Mouse (Mus musculus): Measurements from ENCODE around the gene Gm8212. TPM values are rescaled to one million over a fixed set of nuclear protein-coding genes. Genes with fewer than 3 reads are reported as not detected.
"Not testable (repeated sequence)": the region's sequence is repeated elsewhere in the genome, so short reads cannot be mapped to it uniquely, and the experiment has no call there.

Gene Gm8212
- polyA plus RNA-seq (2012; rRNA removed) = not detected in 2 replicates

GRCm38 (mm10) chr14:44197361-44197760, at the start of gene Gm8212:
TSS of gene Gm8212 (plus strand) at chr14:44197661.
- DNase-seq (ENCODE audit: low read depth) = not testable (repeated sequence)

- not testable (repeated sequence) for DNase-seq (ENCODE audit: low read depth)
Measured at GRCm38 (mm10) chr14:44213154-44213553, 15.7 kb downstream of the Gm8212 start, which contains the start of gene 4930503E14Rik. TSS of gene 4930503E14Rik (minus strand) at chr14:44213254.

- no peak for DNase-seq (ENCODE audit: low read depth)
Measured at GRCm38 (mm10) chr14:44248039-44248438, 50.6 kb downstream of the Gm8212 start.

Other genes starting within 250 kb of the Gm8212 start
- gene Ang5, start 240.6 kb upstream of the Gm8212 start, polyA plus RNA-seq (2012; rRNA removed) = not detected in 2 replicates
- gene Ang6, start 195.4 kb upstream of the Gm8212 start, polyA plus RNA-seq (2012; rRNA removed) = not detected in 2 replicates
- 22.1 and 38.0 TPM in 2 replicates for gene Ear2, start 95.0 kb upstream of the Gm8212 start, polyA plus RNA-seq (2012; rRNA removed)
- not detected in 2 replicates for gene Gm3327, start 73.8 kb upstream of the Gm8212 start, polyA plus RNA-seq (2012; rRNA removed)
- gene 4930503E14Rik, start 15.6 kb downstream of the Gm8212 start, polyA plus RNA-seq (2012; rRNA removed) = not detected in 2 replicates
- gene Gm8220, start 87.9 kb downstream of the Gm8212 start, polyA plus RNA-seq (2012; rRNA removed) = not detected in 2 replicates
- gene Gm5930, start 140.9 kb downstream of the Gm8212 start, polyA plus RNA-seq (2012; rRNA removed) = not detected in 2 replicates
- not detected in 2 replicates for gene Gm8229, start 167.7 kb downstream of the Gm8212 start, polyA plus RNA-seq (2012; rRNA removed)
- not detected in 2 replicates for gene Gm3371, start 213.0 kb downstream of the Gm8212 start, polyA plus RNA-seq (2012; rRNA removed)
- not detected in 2 replicates for gene Gm8232, start 236.0 kb downstream of the Gm8212 start, polyA plus RNA-seq (2012; rRNA removed)